Mouse (Mus musculus) CH12.LX (cell line): Measurements from ENCODE around the gene Gucy2c. TPM values are rescaled to one million over a fixed set of nuclear protein-coding genes. Genes with fewer than 3 reads are reported as not detected.

ENCODE experiments used
- DNase-seq: peaks from one replicate; pipeline ENCODE4 v3.0.0-alpha.2; 2013; ENCODE audit errors: extremely low read depth
- H3K27ac ChIP-seq: 2 replicates; pipeline ENCODE4 v1.5.1; 2012; ENCODE audit warnings: low read depth, mild to moderate bottlenecking, control low read depth, moderate library complexity; ENCODE audit not compliant: insufficient read depth
- H3K27me3 ChIP-seq: replicated peaks from 2 replicates; pipeline ENCODE3; 2012; ENCODE audit warnings: inconsistent platforms
- H3K36me3 ChIP-seq, 2 experiments: replicated peaks in 1 of 2; 2 replicates each; pipeline versions ENCODE3 to v1.6.1; 2012; ENCODE audit warnings: inconsistent platforms in 1 of 2, low read length in 1 of 2, mild to moderate bottlenecking in 1 of 2, mixed read lengths in 1 of 2, moderate library complexity in 1 of 2; ENCODE audit not compliant: control insufficient read depth in 1 of 2, insufficient read depth in 1 of 2
- H3K4me1 ChIP-seq, 2 experiments: 2 replicates each; pipeline ENCODE4 v1.6.1; 2012; ENCODE audit warnings: inconsistent platforms in 1 of 2, moderate library complexity in 1 of 2; ENCODE audit not compliant: insufficient read depth in 2 of 2, control insufficient read depth in 1 of 2
- H3K4me2 ChIP-seq: 2 replicates; pipeline ENCODE4 v1.6.1; 2012; ENCODE audit warnings: low read depth, mild to moderate bottlenecking, control low read depth; ENCODE audit not compliant: poor library complexity, insufficient read depth, severe bottlenecking
- H3K4me3 ChIP-seq, 3 experiments: fragments of 150-350 bp in 1 of 3; sonication (generic) in 1 of 3; replicated peaks in 1 of 3; 2 replicates each; pipeline versions ENCODE3 to v1.5.1; 2011 to 2012; ENCODE audit warnings: low read depth in 2 of 3, low read length in 2 of 3, mild to moderate bottlenecking in 2 of 3, moderate library complexity in 2 of 3, control low read depth in 1 of 3, improper control_type of control experiment in 1 of 3, inconsistent platforms in 1 of 3, mixed read lengths in 1 of 3; ENCODE audit not compliant: poor library complexity in 1 of 3
- H3K79me2 ChIP-seq: replicated peaks from 2 replicates; pipeline ENCODE4 v1.6.1; 2012; ENCODE audit warnings: mild to moderate bottlenecking, moderate library complexity; ENCODE audit not compliant: control insufficient read depth, poor library complexity, insufficient read depth, severe bottlenecking; ENCODE audit errors: extremely low read depth
- H3K9ac ChIP-seq: 2 replicates; pipeline ENCODE4 v1.6.1; 2012; ENCODE audit warnings: low read depth, mild to moderate bottlenecking, control low read depth, moderate library complexity; ENCODE audit not compliant: insufficient read depth
- H3K9me3 ChIP-seq: replicated peaks from 2 replicates; pipeline ENCODE3; 2012; ENCODE audit warnings: low read length, inconsistent platforms, mixed read lengths
- BHLHE40 ChIP-seq: IDR thresholded peaks from 2 replicates; pipeline ENCODE4 v1.6.1; 2011; ENCODE audit warnings: mild to moderate bottlenecking, low read depth, low read length, improper control_type of control experiment
- CHD1 ChIP-seq: IDR thresholded peaks from 2 replicates; pipeline ENCODE4 v1.6.1; 2012; ENCODE audit warnings: low read depth, low read length, improper control_type of control experiment, inconsistent platforms
- E2F4 ChIP-seq: IDR thresholded peaks from 2 replicates; pipeline ENCODE4 v1.6.1; 2011; ENCODE audit warnings: low read depth, low read length, improper control_type of control experiment; ENCODE audit not compliant: insufficient replicate concordance
- ETS1 ChIP-seq: conservative IDR thresholded peaks from 2 replicates; pipeline ENCODE4 v1.6.1; 2012; ENCODE audit warnings: low read depth, mild to moderate bottlenecking, inconsistent platforms, low read length, improper control_type of control experiment, moderate library complexity
- GABPA ChIP-seq: IDR thresholded peaks from 2 replicates; pipeline ENCODE4 v1.6.1; 2012; ENCODE audit warnings: low read depth, low read length, improper control_type of control experiment, inconsistent platforms; ENCODE audit not compliant: insufficient replicate concordance
- HCFC1 ChIP-seq: IDR thresholded peaks from 2 replicates; pipeline ENCODE4 v1.6.1; 2012; ENCODE audit warnings: low read depth, mild to moderate bottlenecking, inconsistent platforms, low read length, improper control_type of control experiment
- IRF4 ChIP-seq: IDR thresholded peaks from 2 replicates; pipeline ENCODE4 v1.6.1; 2014; ENCODE audit warnings: low read depth, mild to moderate bottlenecking, inconsistent platforms, low read length, improper control_type of control experiment
- JUN ChIP-seq: IDR thresholded peaks from 2 replicates; pipeline ENCODE4 v1.6.1; 2011; ENCODE audit warnings: low read depth, mild to moderate bottlenecking, low read length, improper control_type of control experiment, moderate library complexity; ENCODE audit not compliant: insufficient read depth
- JUND ChIP-seq: conservative IDR thresholded peaks from 2 replicates; pipeline ENCODE4 v1.6.1; 2011; ENCODE audit warnings: low read depth, low read length, improper control_type of control experiment
- KAT2A ChIP-seq: IDR thresholded peaks from 2 replicates; pipeline ENCODE4 v1.6.1; 2012; ENCODE audit warnings: low read length, improper control_type of control experiment, inconsistent platforms; ENCODE audit not compliant: insufficient replicate concordance
- MAFK ChIP-seq: IDR thresholded peaks from 2 replicates; pipeline ENCODE4 v1.6.1; 2011; ENCODE audit warnings: low read length, improper control_type of control experiment; ENCODE audit not compliant: insufficient replicate concordance
- MAX ChIP-seq: IDR thresholded peaks from 2 replicates; pipeline ENCODE4 v1.6.1; 2011; ENCODE audit warnings: low read length, improper control_type of control experiment
- MAZ ChIP-seq: IDR thresholded peaks from 2 replicates; pipeline ENCODE4 v1.6.1; 2012; ENCODE audit warnings: low read depth, mild to moderate bottlenecking, inconsistent platforms, low read length, improper control_type of control experiment, moderate library complexity
- MXI1 ChIP-seq: IDR thresholded peaks from 2 replicates; pipeline ENCODE4 v1.6.1; 2011; ENCODE audit warnings: mild to moderate bottlenecking, low read depth, low read length, improper control_type of control experiment
- MYC ChIP-seq: IDR thresholded peaks from 2 replicates; pipeline ENCODE4 v1.6.1; 2011; ENCODE audit warnings: low read depth, mild to moderate bottlenecking, improper control_type of control experiment, low read length
- NELFE ChIP-seq: IDR thresholded peaks from 2 replicates; pipeline ENCODE4 v1.6.1; 2011; ENCODE audit warnings: low read depth, low read length, improper control_type of control experiment
- NRF1 ChIP-seq: IDR thresholded peaks from 2 replicates; pipeline ENCODE4 v1.6.1; 2014; ENCODE audit warnings: low read depth, mild to moderate bottlenecking, inconsistent platforms, low read length, improper control_type of control experiment, moderate library complexity
- PAX5 ChIP-seq: IDR thresholded peaks from 2 replicates; pipeline ENCODE4 v1.6.1; 2012; ENCODE audit warnings: low read length, inconsistent platforms, mixed read lengths
- RAD21 ChIP-seq: IDR thresholded peaks from 2 replicates; pipeline ENCODE4 v1.6.1; 2011; ENCODE audit warnings: low read depth, mild to moderate bottlenecking, low read length, improper control_type of control experiment, moderate library complexity
- RCOR1 ChIP-seq: conservative IDR thresholded peaks from 2 replicates; pipeline ENCODE4 v1.6.1; 2012; ENCODE audit warnings: low read depth, mild to moderate bottlenecking, inconsistent platforms, low read length, improper control_type of control experiment
- SIN3A ChIP-seq: IDR thresholded peaks from 2 replicates; pipeline ENCODE4 v1.6.1; 2012; ENCODE audit warnings: low read length, improper control_type of control experiment, inconsistent platforms
- SMC3 ChIP-seq: IDR thresholded peaks from 2 replicates; pipeline ENCODE4 v1.6.1; 2011; ENCODE audit warnings: low read depth, low read length, improper control_type of control experiment
- TBP ChIP-seq: conservative IDR thresholded peaks from 2 replicates; pipeline ENCODE4 v1.6.1; 2011; ENCODE audit warnings: low read depth, low read length, improper control_type of control experiment
- TCF12 ChIP-seq: IDR thresholded peaks from 2 replicates; pipeline ENCODE4 v1.6.1; 2014; ENCODE audit warnings: low read depth, mild to moderate bottlenecking, inconsistent platforms, low read length, improper control_type of control experiment
- UBTF ChIP-seq: IDR thresholded peaks from 2 replicates; pipeline ENCODE4 v1.6.1; 2012; ENCODE audit warnings: low read depth, mild to moderate bottlenecking, inconsistent platforms, low read length, improper control_type of control experiment, moderate library complexity
- USF1 ChIP-seq: IDR thresholded peaks from 2 replicates; pipeline ENCODE4 v1.6.1; 2014; ENCODE audit warnings: low read depth, mild to moderate bottlenecking, inconsistent platforms, low read length, improper control_type of control experiment
- USF2 ChIP-seq: conservative IDR thresholded peaks from 2 replicates; pipeline ENCODE4 v1.6.1; 2011; ENCODE audit warnings: low read depth, low read length, improper control_type of control experiment
- ZKSCAN1 ChIP-seq: IDR thresholded peaks from 2 replicates; pipeline ENCODE4 v1.6.1; 2012; ENCODE audit warnings: low read depth, inconsistent platforms, low read length, improper control_type of control experiment, borderline replicate concordance
- ZMIZ1 ChIP-seq: IDR thresholded peaks from 2 replicates; pipeline ENCODE4 v1.6.1; 2012; ENCODE audit warnings: low read depth, mild to moderate bottlenecking, inconsistent platforms, low read length, improper control_type of control experiment
- ZNF384 ChIP-seq: IDR thresholded peaks from 2 replicates; pipeline ENCODE4 v1.6.1; 2012; ENCODE audit warnings: low read depth, low read length, improper control_type of control experiment, inconsistent platforms
- dilution Hi-C: fragments of 300-500 bp; cut with MboI; formaldehyde crosslinking; loops from 2 replicates; pipeline ENCODE4 v1.14.3; 2020; ENCODE audit warnings: low sequenced_read_pairs; ENCODE audit not compliant: extremely low pct_unique_long_range_greater_than_20kb, extremely low pct_ligation_motif_present
- in situ Hi-C: fragments of 300-500 bp; cut with MboI; formaldehyde crosslinking; loops from 3 replicates; pipeline ENCODE4 v1.14.3; 2019; ENCODE audit warnings: low sequenced_read_pairs, low pct_ligation_motif_present, low pct_unique_long_range_greater_than_20kb, mixed read lengths
- polyA plus RNA-seq: library from polyadenylated mRNA; unstranded; fragments of >175 nt; gene quantifications from 2 replicates; pipeline ENCODE4 v1.2.1, GENCODE M21; 2012; ENCODE audit warnings: low read depth; ENCODE audit not compliant: insufficient read length
- total RNA-seq, 2 experiments: library from RNA; depleted of rRNA; stranded (reverse); fragments of 300-350 nt in 1 of 2; fragments of >200 nt in 1 of 2; gene quantifications; 2 replicates each; pipeline ENCODE4 v1.2.3; 2012 to 2014

The Gucy2c gene
- total and polyA plus RNA-seq, 3 experiments = 0.08 to 0.13 (median 0.10) TPM

DNA sequence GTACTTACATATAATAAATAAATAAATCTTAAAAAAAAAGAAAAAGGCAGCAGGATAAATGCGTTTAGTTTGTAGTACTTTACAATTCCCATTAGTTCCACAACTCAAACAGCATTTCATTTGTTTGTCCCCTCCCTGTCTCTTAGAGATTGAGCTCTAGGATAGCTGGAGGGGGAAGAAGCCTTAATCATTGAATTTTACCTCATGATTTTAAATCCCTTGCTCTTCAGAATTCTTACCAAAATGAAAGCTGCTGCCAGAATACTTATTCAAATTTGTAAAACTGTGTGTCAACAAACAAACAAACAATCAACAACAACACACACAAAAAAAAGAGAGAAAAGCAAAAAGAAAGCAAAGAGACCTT, 23.8 kb upstream of the Gucy2c start:
- no peak overlapping the region for H3K27ac ChIP-seq
- no peak overlapping the region for H3K9ac ChIP-seq
- no peak for DNase-seq
- dilution Hi-C loops (no loop called here), in situ Hi-C loops (no loop called here)
- H3K79me2 ChIP-seq = peaks cover 21% of the 10 kb centered on the region
- no peaks in the 10 kb centered on the region for H3K9me3 ChIP-seq
- H3K4me3 ChIP-seq = no peak overlapping the region
- H3K36me3 ChIP-seq = peaks cover 3 to 5% of the 10 kb centered on the region in 2 experiments
- H3K27me3 ChIP-seq = no peaks in the 10 kb centered on the region
- no peak for TF ChIP-seq ZKSCAN1
- peak; percentile 24; the same call in 1 of the 2 replicates for TF ChIP-seq ZNF384
- TF ChIP-seq NRF1 = no peak
- TF ChIP-seq UBTF = no peak
- peaks cover 6 to 43% of the 10 kb centered on the region in 2 experiments for H3K4me1 ChIP-seq
- H3K4me2 ChIP-seq = peak overlapping the region; percentile 34; the same call in 1 of the 2 replicates

DNA sequence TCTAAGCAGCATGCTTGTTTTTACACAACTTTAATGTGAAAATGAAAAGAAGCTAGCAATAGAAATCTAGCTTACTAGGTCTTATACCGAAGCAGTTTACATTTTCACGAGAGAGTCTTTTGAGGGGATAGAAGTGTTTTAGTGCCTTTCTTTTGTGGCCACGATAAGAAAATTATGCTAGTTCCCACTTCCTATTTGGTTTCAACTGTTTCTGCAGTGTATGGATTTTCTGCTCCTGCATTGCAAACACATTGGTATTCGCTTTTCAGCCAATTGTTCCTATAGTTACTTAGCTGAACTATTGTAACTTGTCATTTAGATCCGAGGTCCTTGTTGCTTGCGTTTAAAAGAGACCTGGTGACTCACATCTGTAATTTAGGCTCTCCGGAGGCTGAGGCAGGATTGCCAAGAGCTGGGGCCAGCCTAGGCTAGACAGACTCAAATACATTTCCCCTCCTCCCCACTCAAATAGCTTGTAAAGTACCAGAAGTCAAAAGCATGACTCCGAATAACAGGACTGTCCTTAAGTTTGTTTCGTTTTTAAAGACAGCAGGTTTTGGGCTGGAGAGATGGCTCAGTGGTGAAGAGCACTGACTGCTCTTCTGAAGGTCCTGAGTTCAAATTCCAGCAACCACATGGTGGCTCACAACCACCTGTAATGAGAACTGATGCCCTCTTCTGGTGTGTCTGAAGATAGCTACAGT, 23.3 kb upstream of the Gucy2c start:
- H3K9me3 ChIP-seq = no peaks in the 10 kb centered on the region
- H3K4me3 ChIP-seq = peak overlapping the region; percentile 33 to 56 (median 48)
- H3K4me1 ChIP-seq = peaks cover 2 to 38% of the 10 kb centered on the region in 2 experiments; a peak in 2 of 4 replicates
- H3K36me3 ChIP-seq = no peaks in the 10 kb centered on the region
- dilution Hi-C loops = no loop called here
- H3K9ac ChIP-seq = peak overlapping the region; percentile 78
- DNase-seq = peak; percentile 69
- in situ Hi-C loops = no loop called here
- peak overlapping the region; percentile 70 for H3K27ac ChIP-seq
- peaks cover 16% of the 10 kb centered on the region for H3K79me2 ChIP-seq
- H3K4me2 ChIP-seq = peak overlapping the region; percentile 34
- no peaks in the 10 kb centered on the region for H3K27me3 ChIP-seq
- TF ChIP-seq PAX5 = no peak
- TF ChIP-seq KAT2A = no peak
- no peak for TF ChIP-seq USF1
- TF ChIP-seq SMC3 = no peak
- TF ChIP-seq MAZ = no peak
- no peak; the same call in 1 of the 2 replicates for TF ChIP-seq CHD1
- no peak for TF ChIP-seq RAD21
- TF ChIP-seq IRF4 = no peak
- no peak for TF ChIP-seq GABPA
- no peak for TF ChIP-seq TCF12
- TF ChIP-seq ZMIZ1 = no peak
- no peak for TF ChIP-seq USF2
- TF ChIP-seq JUND = no peak
- TF ChIP-seq TBP = no peak
- TF ChIP-seq BHLHE40 = no peak
- TF ChIP-seq ZNF384 = peak; percentile 40; the same call in 1 of the 2 replicates
- no peak for TF ChIP-seq ETS1
- no peak for TF ChIP-seq MXI1
- TF ChIP-seq UBTF = no peak
- TF ChIP-seq ZKSCAN1 = no peak
- peak; percentile 66 for TF ChIP-seq MYC
- TF ChIP-seq MAX = no peak
- TF ChIP-seq SIN3A = no peak
- TF ChIP-seq HCFC1 = no peak; the same call in 1 of the 2 replicates
- no peak for TF ChIP-seq E2F4
- no peak for TF ChIP-seq NRF1
- no peak for TF ChIP-seq MAFK
- 0 out of 2 replicates have a peak, but pooled peaks have one; percentile 38 for TF ChIP-seq NELFE
- TF ChIP-seq RCOR1 = peak; percentile 14; the same call in 1 of the 2 replicates
- TF ChIP-seq JUN = no peak
